Mouse (Mus musculus) heart, embryonic 16.5 days (tissue): ENCODE data around the gene Selenoh. TPM values are rescaled to one million over a fixed set of nuclear protein-coding genes. Genes with fewer than 3 reads are reported as not detected.
A peak's percentile ranks its signal among the peaks of the same experiment; 100 is the strongest.

Source experiments
- ATAC-seq: fragments of 200-750 bp; cut with Nextera tagmentation; replicated peaks from 2 replicates; pipeline ENCODE4 v1.8.0; 2017; ENCODE audit warnings: moderate number of reproducible peaks; ENCODE audit not compliant: insufficient read depth, low FRiP score; ENCODE audit errors: extremely low read depth
- H3K27ac ChIP-seq: fragments of 300-500 bp; sonication (generic); 2 replicates; pipeline ENCODE4 v1.5.1; 2014; ENCODE audit warnings: mild to moderate bottlenecking, low read length, control low read depth, moderate library complexity
- H3K27me3 ChIP-seq: fragments of 300-500 bp; sonication (generic); 2 replicates; pipeline ENCODE4 v1.6.1; 2014; ENCODE audit warnings: low read length, mixed read lengths; ENCODE audit not compliant: control insufficient read depth, insufficient read depth
- H3K36me3 ChIP-seq: fragments of 300-500 bp; sonication (generic); 2 replicates; pipeline ENCODE4 v1.6.1; 2014; ENCODE audit not compliant: control insufficient read depth, insufficient read depth
- H3K4me1 ChIP-seq: fragments of 300-500 bp; sonication (generic); 2 replicates; pipeline ENCODE4 v1.6.1; 2014; ENCODE audit warnings: low read length, mixed read lengths; ENCODE audit not compliant: control insufficient read depth, insufficient read depth
- H3K4me2 ChIP-seq: fragments of 300-500 bp; sonication (generic); 2 replicates; pipeline ENCODE4 v1.6.1; 2014; ENCODE audit warnings: low read depth, mild to moderate bottlenecking, control low read depth, low read length
- H3K4me3 ChIP-seq: fragments of 300-500 bp; sonication (generic); 2 replicates; pipeline ENCODE4 v1.5.1; 2014; ENCODE audit warnings: mild to moderate bottlenecking, control low read depth, low read length
- H3K9ac ChIP-seq: fragments of 300-500 bp; sonication (generic); 2 replicates; pipeline ENCODE4 v1.6.1; 2014; ENCODE audit warnings: low read length, control low read depth
- H3K9me3 ChIP-seq: fragments of 300-500 bp; sonication (generic); replicated peaks from 2 replicates; pipeline ENCODE4 v1.6.1; 2016; ENCODE audit warnings: low read length; ENCODE audit not compliant: control insufficient read depth
- WGBS: fragments of 180-500 bp; shearing (Covaris S2); extraction: QIAGEN DNeasy Blood & Tissue Kit; methylation state at CpG from one replicate; pipeline ENCODE4 v1.1.7; 2014; 5-methylcytosine and 5-hydroxymethylcytosine counted together
- polyA plus RNA-seq: library from polyadenylated mRNA; unstranded; fragments of >200 nt; fragmentation: Nextera tagmentation; extraction: Ambion mirVana; gene quantifications from 2 replicates; pipeline ENCODE4 v1.2.1, GENCODE M21; 2015

Selenoh gene
- polyA plus RNA-seq, 1 experiment from 2014 or later: 187 TPM

- peak overlapping the region; percentile 13; the same call in 1 of the 2 replicates for H3K9ac ChIP-seq
- no peak overlapping the region for H3K4me3 ChIP-seq
- 54% methylated on average over 7 of the region's 7 CpGs for WGBS
- no peaks in the 10 kb centered on the region for H3K27me3 ChIP-seq
- peak overlapping the region; percentile 75 for H3K27ac ChIP-seq
- no peaks in the 10 kb centered on the region for H3K9me3 ChIP-seq
- H3K36me3 ChIP-seq: peaks cover 6% of the 10 kb centered on the region; the same call in 1 of the 2 replicates
- H3K4me1 ChIP-seq: peaks cover 43% of the 10 kb centered on the region
- no peak for ATAC-seq
- H3K4me2 ChIP-seq: no peak overlapping the region
Observed at GRCm38 (mm10) chr2:84626366-84626975, 44.1 kb downstream of the Selenoh start.

- Histone ChIP-seq H3K4me2 (no peak overlapping the region), H3K9ac (no peak overlapping the region), H3K27me3 (no peaks in the 10 kb centered on the region), H3K9me3 (no peaks in the 10 kb centered on the region), H3K36me3 (peaks cover 20% of the 10 kb centered on the region), H3K27ac (no peak overlapping the region), H3K4me3 (no peak overlapping the region), H3K4me1 (peaks cover 49% of the 10 kb centered on the region)
- ATAC-seq: no peak
- WGBS: 91% methylated on average over 17 of the region's 17 CpGs
Observed at GRCm38 (mm10) chr2:84624201-84624600, 46.4 kb downstream of the Selenoh start.

- peaks cover 50% of the 10 kb centered on the region for H3K4me1 ChIP-seq
Observed at GRCm38 (mm10) chr2:84623428-84624119, 47.0 kb downstream of the Selenoh start.

GRCm38 (mm10) chr2:84622668-84623067 is 47.9 kb downstream of the Selenoh start:
- Histone ChIP-seq H3K27ac (0 out of 2 replicates have a peak overlapping the region, but pooled peaks have one; percentile 43), H3K4me1 (peaks cover 46% of the 10 kb centered on the region), H3K9me3 (no peaks in the 10 kb centered on the region), H3K9ac (no peak overlapping the region), H3K4me2 (no peak overlapping the region), H3K27me3 (no peaks in the 10 kb centered on the region), H3K36me3 (peaks cover 23% of the 10 kb centered on the region), H3K4me3 (no peak overlapping the region)
- no peak for ATAC-seq
- WGBS: 58% methylated on average over 2 of the region's 2 CpGs

More at GRCm38 (mm10) chr2:84623428-84624119, 47.0 kb downstream of the Selenoh start:
- Histone ChIP-seq H3K9ac (no peak overlapping the region), H3K27me3 (no peaks in the 10 kb centered on the region), H3K36me3 (peaks cover 23% of the 10 kb centered on the region), H3K9me3 (no peaks in the 10 kb centered on the region), H3K4me2 (no peak overlapping the region), H3K4me3 (no peak overlapping the region), H3K27ac (no peak overlapping the region)
- no peak for ATAC-seq
- WGBS: 65% methylated on average over 3 of the region's 3 CpGs

- ATAC-seq: no peak
- peaks cover 49% of the 10 kb centered on the region for H3K36me3 ChIP-seq
- H3K27me3 ChIP-seq: no peaks in the 10 kb centered on the region
- no peak overlapping the region for H3K4me2 ChIP-seq
- no peak overlapping the region for H3K9ac ChIP-seq
- H3K4me1 ChIP-seq: peaks cover 27% of the 10 kb centered on the region
- H3K9me3 ChIP-seq: no peaks in the 10 kb centered on the region
- H3K4me3 ChIP-seq: no peak overlapping the region
- no peak overlapping the region for H3K27ac ChIP-seq
- WGBS: 92% methylated on average over 21 of the region's 21 CpGs
Observed at GRCm38 (mm10) chr2:84619646-84620340, 50.8 kb downstream of the Selenoh start.

Other genes starting within 250 kb of the Selenoh start
- gene Calcrl, start 245.4 kb downstream of the Selenoh start, polyA plus RNA-seq: 37.5 and 38.4 TPM in 2 replicates
- gene Tfpi, start 194.0 kb downstream of the Selenoh start, polyA plus RNA-seq: 71.5 and 82.3 TPM in 2 replicates
- gene Ctnnd1, start 20.0 kb downstream of the Selenoh start, polyA plus RNA-seq: 58.7 and 66.3 TPM in 2 replicates
- 0.13 and 0.19 TPM in 2 replicates for gene Btbd18, start 11.7 kb downstream of the Selenoh start, polyA plus RNA-seq
- not detected in 2 replicates for gene Gm28635, start 7.3 kb upstream of the Selenoh start, polyA plus RNA-seq
- gene Med19, start 7.6 kb upstream of the Selenoh start, polyA plus RNA-seq: 21.4 and 23.0 TPM in 2 replicates
- 180 and 182 TPM in 2 replicates for gene Tmx2, start 8.4 kb upstream of the Selenoh start, polyA plus RNA-seq
- 21.7 and 22.7 TPM in 2 replicates for gene Zdhhc5, start 44.4 kb upstream of the Selenoh start, polyA plus RNA-seq
- gene Clp1, start 56.6 kb upstream of the Selenoh start, polyA plus RNA-seq: 17.9 and 19.5 TPM in 2 replicates
- 2.4 and 2.6 TPM in 2 replicates for gene Ypel4, start 63.3 kb upstream of the Selenoh start, polyA plus RNA-seq
- 3.6 and 5.1 TPM in 2 replicates for gene Gm19426, start 72.9 kb upstream of the Selenoh start, polyA plus RNA-seq
- gene Serping1, start 104.7 kb upstream of the Selenoh start, polyA plus RNA-seq: 44.6 and 51.2 TPM in 2 replicates
- gene Ube2l6, start 128.1 kb upstream of the Selenoh start, polyA plus RNA-seq: 102 and 110 TPM in 2 replicates
- 0.21 and 0.24 TPM in 2 replicates for gene Smtnl1, start 151.9 kb upstream of the Selenoh start, polyA plus RNA-seq
- 92.9 and 97.9 TPM in 2 replicates for gene Timm10, start 156.2 kb upstream of the Selenoh start, polyA plus RNA-seq
- gene Slc43a1, start 168.1 kb upstream of the Selenoh start, polyA plus RNA-seq: 8.0 and 8.7 TPM in 2 replicates
- gene Rtn4rl2, start 215.9 kb upstream of the Selenoh start, polyA plus RNA-seq: 1.5 and 1.7 TPM in 2 replicates